Mouse (Mus musculus) brain, embryonic 14.5 days (tissue): Measurements from ENCODE around the gene Eif4enif1.
"Not testable (repeated sequence)": the region's sequence is repeated elsewhere in the genome, so short reads cannot be mapped to it uniquely, and the experiment has no call there.

Experiments used
- CTCF ChIP-seq: fragments of 200-500 bp; IDR thresholded peaks from 2 replicates; pipeline ENCODE4 v1.5.1; 2012; ENCODE audit warnings: inconsistent platforms, mild to moderate bottlenecking, moderate library complexity, borderline replicate concordance; ENCODE audit not compliant: insufficient read depth, insufficient read length; ENCODE audit errors: extremely low read depth
- POLR2A ChIP-seq: fragments of 200-500 bp; IDR thresholded peaks from 2 replicates; pipeline ENCODE4 v1.6.1; 2012; ENCODE audit warnings: mild to moderate bottlenecking, inconsistent platforms, borderline replicate concordance; ENCODE audit not compliant: poor library complexity, insufficient read depth, insufficient read length, severe bottlenecking; ENCODE audit errors: extremely low read depth

DNA sequence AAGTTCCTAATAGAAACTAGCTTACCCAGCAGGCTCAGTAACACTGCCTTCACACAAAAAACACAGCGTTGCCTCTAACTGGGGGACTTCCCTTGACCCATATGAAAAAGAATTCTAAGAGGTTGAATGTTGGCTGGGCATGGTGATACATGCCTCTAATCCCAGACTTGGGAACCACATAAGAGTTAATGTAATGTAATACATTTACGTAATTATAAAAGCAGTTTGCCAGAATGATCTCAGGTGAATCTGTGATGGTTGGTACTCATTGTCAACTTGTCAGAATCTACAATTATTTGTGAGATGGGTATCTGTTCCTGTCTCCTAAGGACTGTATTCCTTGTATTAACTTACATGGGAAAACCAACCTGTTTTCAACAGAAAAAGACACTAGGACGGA, 45.2 kb upstream of the Eif4enif1 start:
- TF ChIP-seq CTCF, POLR2A: not testable (repeated sequence)
